Mouse (Mus musculus) hindbrain, postnatal 0 days (tissue): Measurements from ENCODE around the gene Fam13a. TPM values are rescaled to one million over a fixed set of nuclear protein-coding genes. Genes with fewer than 3 reads are reported as not detected.

Source experiments
- ATAC-seq: fragments of 200-750 bp; cut with Nextera tagmentation; 2 replicates; pipeline ENCODE4 v1.8.0; 2017; ENCODE audit warnings: mild to moderate bottlenecking, moderate TSS enrichment, moderate library complexity
- DNase-seq: peaks from one replicate; pipeline ENCODE4 v3.0.0-alpha.2; 2015; ENCODE audit warnings: low spot score
- H3K27ac ChIP-seq: fragments of 300-500 bp; sonication (generic); 2 replicates; pipeline ENCODE4 v1.5.1; 2014; ENCODE audit warnings: mild to moderate bottlenecking
- H3K27me3 ChIP-seq: fragments of 300-500 bp; sonication (generic); 2 replicates; pipeline ENCODE4 v1.6.1; 2014; ENCODE audit warnings: low read length, mixed read lengths; ENCODE audit not compliant: insufficient read depth
- H3K36me3 ChIP-seq: fragments of 300-500 bp; sonication (generic); 2 replicates; pipeline ENCODE4 v1.6.1; 2014; ENCODE audit warnings: low read length, mixed read lengths; ENCODE audit not compliant: insufficient read depth
- H3K4me1 ChIP-seq: fragments of 300-500 bp; sonication (generic); 2 replicates; pipeline ENCODE4 v1.6.1; 2014; ENCODE audit warnings: antibody characterized with exemption, low read length, mixed read lengths; ENCODE audit not compliant: insufficient read depth
- H3K4me2 ChIP-seq: fragments of 300-500 bp; sonication (generic); 2 replicates; pipeline ENCODE4 v1.6.1; 2014; ENCODE audit warnings: low read depth, mild to moderate bottlenecking, low read length, moderate library complexity, mixed read lengths
- H3K4me3 ChIP-seq: fragments of 300-500 bp; sonication (generic); 2 replicates; pipeline ENCODE4 v1.5.1; 2014; ENCODE audit warnings: low read length
- H3K9ac ChIP-seq: fragments of 300-500 bp; sonication (generic); replicated peaks from 2 replicates; pipeline ENCODE4 v1.6.1; 2014; ENCODE audit warnings: mild to moderate bottlenecking, low read length, moderate library complexity, mixed read lengths
- H3K9me3 ChIP-seq: fragments of 300-500 bp; sonication (generic); 2 replicates; pipeline ENCODE4 v1.6.1; 2016; ENCODE audit warnings: low read length, mixed read lengths
- CTCF ChIP-seq: IDR thresholded peaks from 2 replicates; pipeline ENCODE4 v1.5.1; 2016; ENCODE audit warnings: antibody characterized with exemption, control low read depth, low read depth
- WGBS: fragments of 180-500 bp; shearing (Covaris S2); extraction: QIAGEN DNeasy Blood & Tissue Kit; methylation state at CpG from one replicate; pipeline ENCODE4 v1.1.7; 2014; 5-methylcytosine and 5-hydroxymethylcytosine counted together
- polyA plus RNA-seq: library from polyadenylated mRNA; unstranded; fragments of >200 nt; fragmentation: Nextera tagmentation; extraction: Ambion mirVana; gene quantifications from 2 replicates; pipeline ENCODE4 v1.2.1, GENCODE M21; 2015
- total RNA-seq: library from RNA; depleted of rRNA; stranded (reverse); fragments of >200 nt; gene quantifications from 2 replicates; pipeline ENCODE4 v1.2.3, GENCODE M21; 2014

The Fam13a gene
- total and polyA plus RNA-seq, 2 experiments from 2014 or later: 5.1 to 14.3 TPM

DNA sequence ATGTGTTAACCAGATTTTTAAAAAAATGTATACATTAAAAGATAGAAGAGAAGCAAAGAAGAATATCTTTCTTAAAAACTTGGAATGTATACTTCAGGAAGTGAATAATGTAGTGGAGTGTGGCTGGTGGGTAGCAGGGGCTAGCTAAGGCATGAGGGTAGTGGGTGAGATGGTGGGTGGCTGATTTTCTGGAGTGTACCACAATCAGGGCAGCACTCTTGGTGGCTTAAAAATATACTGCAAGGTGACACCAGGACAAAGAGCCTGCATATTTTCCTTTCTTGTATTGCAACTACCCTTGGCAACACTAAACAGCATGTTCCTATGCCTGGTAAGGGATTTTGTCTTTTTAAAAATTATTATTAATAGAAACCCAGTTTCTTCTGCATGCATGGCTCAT is 59.8 kb downstream of the Fam13a start:
- peak overlapping the region; percentile 46; the same call in 1 of the 2 replicates for H3K27ac ChIP-seq
- ATAC-seq: peak; percentile 16; the same call in 1 of the 2 replicates
- H3K36me3 ChIP-seq: no peaks in the 10 kb centered on the region
- H3K27me3 ChIP-seq: no peaks in the 10 kb centered on the region
- DNase-seq: no peak
- no peak for TF ChIP-seq CTCF
- peaks cover 8% of the 10 kb centered on the region; the same call in 1 of the 2 replicates for H3K4me1 ChIP-seq
- H3K9me3 ChIP-seq: no peaks in the 10 kb centered on the region
- peak overlapping the region; percentile 33; the same call in 1 of the 2 replicates for H3K4me2 ChIP-seq
- H3K9ac ChIP-seq: no peak overlapping the region; the same call in 1 of the 2 replicates
- no peak overlapping the region for H3K4me3 ChIP-seq

DNA sequence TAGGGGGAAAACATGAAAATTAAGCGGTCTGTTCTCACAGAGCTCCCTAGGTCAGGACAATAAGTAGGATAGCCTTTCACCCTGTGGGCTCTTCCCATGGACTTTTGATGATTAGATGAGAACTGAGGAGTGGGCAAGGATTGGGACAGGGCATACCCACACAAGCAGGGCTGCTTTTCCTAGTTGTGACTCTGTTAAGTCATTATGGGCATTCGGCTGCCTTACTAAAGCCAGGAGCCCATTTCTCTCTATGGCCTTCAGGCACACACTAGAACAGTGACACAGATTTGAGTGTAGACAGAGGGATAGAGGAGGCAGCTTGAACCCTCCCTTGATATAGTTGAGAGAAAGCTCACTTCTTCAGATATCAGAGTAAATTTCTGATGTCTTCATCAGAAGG is 60.3 kb downstream of the Fam13a start:
- Histone ChIP-seq H3K27ac (no peak overlapping the region), H3K9me3 (no peaks in the 10 kb centered on the region), H3K36me3 (no peaks in the 10 kb centered on the region), H3K9ac (no peak overlapping the region), H3K27me3 (no peaks in the 10 kb centered on the region), H3K4me2 (no peak overlapping the region), H3K4me1 (peaks cover 8% of the 10 kb centered on the region; the same call in 1 of the 2 replicates), H3K4me3 (no peak overlapping the region)
- 97% methylated on average over 2 of the region's 2 CpGs for WGBS
- TF ChIP-seq CTCF: no peak
- DNase-seq: no peak
- ATAC-seq: no peak

DNA sequence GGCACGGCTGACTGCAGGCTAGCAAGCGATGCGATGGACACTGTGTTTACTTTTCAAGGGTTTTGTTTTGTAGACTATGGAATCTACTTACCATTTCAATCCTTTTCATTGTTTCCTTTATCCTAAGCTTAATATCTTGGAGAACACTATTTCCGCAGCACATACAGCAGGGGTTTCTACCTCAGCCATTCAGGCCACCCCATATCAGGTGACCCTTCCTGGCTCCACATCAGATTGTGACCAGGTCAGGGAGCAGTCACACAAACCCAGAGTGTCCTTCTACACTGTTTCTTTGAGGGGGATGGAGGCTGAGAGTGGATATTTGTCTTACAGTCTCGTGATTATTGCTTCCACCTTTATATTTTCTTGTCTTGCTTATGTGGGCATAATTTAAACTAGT is 61.7 kb downstream of the Fam13a start:
- peaks cover 8% of the 10 kb centered on the region; the same call in 1 of the 2 replicates for H3K4me1 ChIP-seq
- 83% methylated on average over 5 of the region's 5 CpGs for WGBS
- no peaks in the 10 kb centered on the region for H3K9me3 ChIP-seq
- H3K4me3 ChIP-seq: no peak overlapping the region
- no peak overlapping the region for H3K27ac ChIP-seq
- H3K36me3 ChIP-seq: no peaks in the 10 kb centered on the region
- no peak overlapping the region for H3K4me2 ChIP-seq
- no peak for DNase-seq
- H3K9ac ChIP-seq: no peak overlapping the region
- no peak for ATAC-seq
- no peak for TF ChIP-seq CTCF
- H3K27me3 ChIP-seq: no peaks in the 10 kb centered on the region

DNA sequence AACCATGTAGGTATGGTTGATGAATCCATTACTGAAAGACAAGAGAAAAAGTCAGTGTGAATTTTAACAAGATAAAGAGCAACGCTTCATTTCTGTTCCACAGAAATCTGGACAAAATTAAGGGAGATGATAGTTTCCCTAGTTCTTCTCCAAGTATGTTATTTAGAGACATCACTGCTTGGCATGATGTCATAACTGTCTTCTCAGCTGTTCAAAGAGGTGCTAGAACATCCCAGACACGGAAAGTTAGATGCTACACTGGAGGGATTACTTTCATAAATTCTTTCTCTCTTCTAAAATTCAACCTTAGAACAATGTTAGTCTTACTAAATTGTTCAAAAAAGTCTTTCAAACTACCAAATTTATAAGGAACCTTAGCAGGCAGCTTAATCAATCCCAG is 63.8 kb downstream of the Fam13a start:
- Histone ChIP-seq H3K4me1 (peaks cover 7% of the 10 kb centered on the region; the same call in 1 of the 2 replicates), H3K4me2 (no peak overlapping the region), H3K27ac (no peak overlapping the region), H3K9ac (no peak overlapping the region), H3K27me3 (no peaks in the 10 kb centered on the region), H3K36me3 (peaks cover 7% of the 10 kb centered on the region; the same call in 1 of the 2 replicates), H3K9me3 (no peaks in the 10 kb centered on the region), H3K4me3 (no peak overlapping the region)
- WGBS: 93% methylated on average over 2 of the region's 2 CpGs
- TF ChIP-seq CTCF: no peak
- ATAC-seq (no peak), DNase-seq (no peak)

DNA sequence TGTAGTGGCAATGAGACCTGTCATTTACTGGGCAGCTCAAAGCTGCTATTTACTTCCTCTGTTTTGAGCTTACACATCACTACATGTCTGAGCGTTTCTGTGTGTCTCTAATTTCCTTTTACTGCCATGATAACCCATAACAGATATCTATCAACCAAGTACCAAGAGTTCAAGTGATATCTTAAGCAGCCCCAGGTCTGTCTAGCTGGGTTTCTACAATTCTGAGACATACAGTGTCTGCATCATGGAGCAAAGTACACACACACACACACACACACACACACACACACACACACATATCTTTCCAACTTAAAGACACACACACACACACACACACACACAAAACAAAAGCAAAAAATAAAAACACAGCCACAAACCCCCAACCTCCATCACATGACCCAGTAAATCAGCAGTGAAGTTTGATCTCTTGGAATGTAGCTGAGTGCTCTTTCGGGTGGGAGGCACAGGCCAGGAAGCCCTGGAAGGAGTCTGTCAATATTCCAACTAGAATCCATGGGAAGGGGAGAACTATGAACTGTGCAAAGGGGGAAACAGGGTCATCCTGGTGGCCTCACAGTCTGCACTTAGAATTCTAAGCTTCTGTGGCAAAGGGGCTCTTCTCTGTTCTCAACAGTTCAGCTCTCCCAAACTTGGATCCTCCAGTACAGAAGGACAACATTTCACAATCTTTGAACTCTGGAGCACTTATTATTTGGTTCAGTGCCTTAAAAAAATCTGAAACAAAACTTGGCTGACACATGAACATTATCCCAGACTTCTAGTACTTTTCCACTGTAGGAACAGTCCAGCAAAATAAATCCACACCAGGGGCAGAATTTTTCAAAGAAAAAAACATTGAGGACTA is 73.0 kb downstream of the Fam13a start:
- Histone ChIP-seq H3K4me2 (no peak overlapping the region), H3K27ac (no peak overlapping the region), H3K4me3 (no peak overlapping the region), H3K9me3 (no peaks in the 10 kb centered on the region), H3K4me1 (no peaks in the 10 kb centered on the region), H3K9ac (no peak overlapping the region), H3K27me3 (no peaks in the 10 kb centered on the region), H3K36me3 (peaks cover 25% of the 10 kb centered on the region; the same call in 1 of the 2 replicates)
- DNase-seq (no peak), ATAC-seq (no peak)
- TF ChIP-seq CTCF: no peak
- 79% methylated on average over 2 of the region's 2 CpGs for WGBS

DNA sequence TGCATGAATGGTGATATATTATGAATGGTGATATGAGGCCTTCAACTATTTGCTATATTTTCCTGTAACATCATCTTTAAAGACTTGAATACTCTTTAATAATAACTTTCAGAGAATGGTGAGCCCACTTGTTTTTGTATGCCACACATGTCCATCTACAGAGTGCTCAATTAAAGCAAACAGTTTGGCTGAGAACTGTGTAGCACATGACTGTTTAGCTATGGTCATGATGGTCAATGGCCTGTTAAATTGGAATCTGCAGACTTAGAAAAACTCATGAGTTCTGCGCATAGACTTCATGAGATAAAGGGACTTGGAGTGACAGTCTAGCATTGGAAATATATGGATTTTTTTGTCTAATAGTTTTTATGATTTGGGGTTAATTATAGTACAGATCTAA is 73.9 kb downstream of the Fam13a start:
- Histone ChIP-seq H3K9me3 (no peaks in the 10 kb centered on the region), H3K4me2 (no peak overlapping the region), H3K4me1 (no peaks in the 10 kb centered on the region), H3K36me3 (peaks cover 27% of the 10 kb centered on the region; the same call in 1 of the 2 replicates), H3K27ac (no peak overlapping the region), H3K27me3 (no peaks in the 10 kb centered on the region), H3K9ac (no peak overlapping the region), H3K4me3 (no peak overlapping the region)
- ATAC-seq: no peak
- DNase-seq: no peak
- TF ChIP-seq CTCF: no peak
- 94% methylated on average over 1 of the region's 1 CpGs for WGBS

DNA sequence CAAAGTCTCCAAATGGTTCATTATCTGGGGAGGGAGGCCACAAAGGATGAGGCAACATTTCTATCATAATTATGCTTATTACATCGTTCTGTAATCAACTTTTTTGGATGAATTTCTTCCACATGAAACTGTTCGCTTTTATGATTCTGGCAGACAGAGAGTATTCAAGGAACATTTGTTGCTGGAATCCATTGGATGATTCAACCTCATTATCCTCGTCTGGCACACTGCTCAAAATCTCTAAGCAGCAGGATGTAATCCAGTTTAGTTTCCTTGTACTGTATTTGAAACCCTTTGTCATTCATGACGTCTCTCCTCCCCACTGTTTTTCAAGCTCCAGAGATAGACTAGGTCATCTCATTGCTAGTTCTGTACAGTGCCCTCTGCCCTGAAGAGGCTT is 77.5 kb downstream of the Fam13a start:
- peaks cover 13% of the 10 kb centered on the region; the same call in 1 of the 2 replicates for H3K36me3 ChIP-seq
- 69% methylated on average over 4 of the region's 4 CpGs for WGBS
- no peak overlapping the region for H3K9ac ChIP-seq
- TF ChIP-seq CTCF: no peak
- no peaks in the 10 kb centered on the region for H3K4me1 ChIP-seq
- no peak overlapping the region for H3K27ac ChIP-seq
- H3K4me3 ChIP-seq: no peak overlapping the region
- no peaks in the 10 kb centered on the region for H3K9me3 ChIP-seq
- DNase-seq: no peak
- no peaks in the 10 kb centered on the region for H3K27me3 ChIP-seq
- ATAC-seq: no peak
- no peak overlapping the region for H3K4me2 ChIP-seq
